Mouse (Mus musculus) lung, postnatal 0 days (tissue): Measurements from ENCODE around the gene Bhlhb9.
"Not testable (repeated sequence)": the region's sequence is repeated elsewhere in the genome, so short reads cannot be mapped to it uniquely, and the experiment has no call there.

ENCODE experiments used
- CTCF ChIP-seq: IDR thresholded peaks from 2 replicates; pipeline ENCODE4 v1.5.1; 2016; ENCODE audit warnings: antibody characterized with exemption, mild to moderate bottlenecking
- EP300 ChIP-seq: IDR thresholded peaks from 2 replicates; pipeline ENCODE4 v1.6.1; 2016; ENCODE audit warnings: antibody characterized with exemption, mild to moderate bottlenecking, control low read depth

DNA sequence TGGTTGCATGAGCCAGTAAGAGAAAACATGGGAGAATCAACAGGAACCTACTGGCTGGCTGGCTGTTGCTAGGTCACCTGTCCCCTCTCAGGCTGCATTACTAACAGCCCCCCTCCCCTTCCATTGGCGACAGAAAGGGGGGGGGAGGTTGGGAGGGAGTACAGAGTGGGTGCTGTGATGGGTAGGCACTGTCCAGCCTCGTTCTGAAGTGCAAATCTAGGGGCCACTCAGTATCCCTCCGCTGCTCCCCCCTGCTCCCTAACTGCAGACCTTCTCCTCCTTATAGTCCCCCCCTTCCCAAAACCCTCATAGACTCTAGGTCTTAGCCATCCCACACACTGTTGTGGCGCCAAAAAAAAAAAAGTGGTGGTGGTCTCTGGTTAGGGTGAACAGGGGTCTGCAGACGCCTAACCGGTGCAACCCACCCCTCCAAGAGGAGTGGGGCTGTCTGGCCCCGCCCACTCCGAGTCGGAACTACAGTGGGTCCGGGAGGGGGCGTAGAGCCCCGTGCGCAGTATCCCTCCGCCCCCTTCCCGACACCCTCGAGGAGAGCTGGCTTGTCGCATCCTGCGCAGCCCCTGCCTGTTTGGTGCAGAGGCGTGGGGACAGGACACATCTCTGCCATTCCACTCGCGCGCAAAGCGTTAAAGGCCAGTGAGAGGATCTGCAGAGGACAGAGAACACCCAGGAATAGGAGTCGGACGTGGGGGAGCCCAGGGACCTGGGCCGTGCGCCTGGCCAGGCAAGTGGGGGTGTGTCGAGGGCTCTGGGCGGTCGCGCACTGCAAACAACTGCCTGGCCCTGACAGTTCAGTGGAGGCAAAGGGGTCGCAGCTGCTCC is 41.3 kb downstream of the Bhlhb9 start, which contains the start of gene Gprasp2:
- TF ChIP-seq CTCF, EP300: not testable (repeated sequence)
